Mouse (Mus musculus) forebrain, embryonic 16.5 days (tissue): ENCODE results near the gene Prkd3. TPM values are rescaled to one million over a fixed set of nuclear protein-coding genes. Genes with fewer than 3 reads are reported as not detected.
A peak's percentile ranks its signal among the peaks of the same experiment; 100 is the strongest.

ENCODE experiments used
- ATAC-seq: fragments of 200-750 bp; cut with Nextera tagmentation; 2 replicates; pipeline ENCODE4 v1.8.0; 2017; ENCODE audit warnings: mild to moderate bottlenecking, moderate library complexity
- H3K27ac ChIP-seq: fragments of 300-500 bp; sonication (generic); 2 replicates; pipeline ENCODE4 v1.5.1; 2014; ENCODE audit warnings: low read length, control low read depth
- H3K27me3 ChIP-seq: fragments of 300-500 bp; sonication (generic); replicated peaks from 2 replicates; pipeline ENCODE4 v1.6.1; 2014; ENCODE audit warnings: low read length; ENCODE audit not compliant: control insufficient read depth, insufficient read depth
- H3K36me3 ChIP-seq: fragments of 300-500 bp; sonication (generic); 2 replicates; pipeline ENCODE4 v1.6.1; 2014; ENCODE audit not compliant: control insufficient read depth, insufficient read depth
- H3K4me1 ChIP-seq: fragments of 300-500 bp; sonication (generic); replicated peaks from 2 replicates; pipeline ENCODE4 v1.6.1; 2014; ENCODE audit warnings: low read length; ENCODE audit not compliant: control insufficient read depth, insufficient read depth
- H3K4me2 ChIP-seq: fragments of 300-500 bp; sonication (generic); 2 replicates; pipeline ENCODE4 v1.6.1; 2014; ENCODE audit warnings: mild to moderate bottlenecking, low read length, control low read depth
- H3K4me3 ChIP-seq: fragments of 300-500 bp; sonication (generic); replicated peaks from 2 replicates; pipeline ENCODE4 v1.5.1; 2014; ENCODE audit warnings: mild to moderate bottlenecking, low read length, control low read depth
- H3K9ac ChIP-seq: fragments of 300-500 bp; sonication (generic); replicated peaks from 2 replicates; pipeline ENCODE4 v1.6.1; 2014; ENCODE audit warnings: low read depth, low read length, control low read depth
- H3K9me3 ChIP-seq: fragments of 300-500 bp; sonication (generic); 2 replicates; pipeline ENCODE4 v1.6.1; 2016; ENCODE audit warnings: low read length; ENCODE audit not compliant: control insufficient read depth
- WGBS: fragments of 180-500 bp; shearing (Covaris S2); extraction: QIAGEN DNeasy Blood & Tissue Kit; methylation state at CpG from one replicate; pipeline ENCODE4 v1.1.7; 2014; 5-methylcytosine and 5-hydroxymethylcytosine counted together
- polyA plus RNA-seq: library from polyadenylated mRNA; unstranded; fragments of >200 nt; fragmentation: Nextera tagmentation; extraction: Ambion mirVana; gene quantifications from 2 replicates; pipeline ENCODE4 v1.2.1, GENCODE M21; 2015

Gene Prkd3
- polyA plus RNA-seq, 1 experiment from 2014 or later = 27.0 TPM

DNA sequence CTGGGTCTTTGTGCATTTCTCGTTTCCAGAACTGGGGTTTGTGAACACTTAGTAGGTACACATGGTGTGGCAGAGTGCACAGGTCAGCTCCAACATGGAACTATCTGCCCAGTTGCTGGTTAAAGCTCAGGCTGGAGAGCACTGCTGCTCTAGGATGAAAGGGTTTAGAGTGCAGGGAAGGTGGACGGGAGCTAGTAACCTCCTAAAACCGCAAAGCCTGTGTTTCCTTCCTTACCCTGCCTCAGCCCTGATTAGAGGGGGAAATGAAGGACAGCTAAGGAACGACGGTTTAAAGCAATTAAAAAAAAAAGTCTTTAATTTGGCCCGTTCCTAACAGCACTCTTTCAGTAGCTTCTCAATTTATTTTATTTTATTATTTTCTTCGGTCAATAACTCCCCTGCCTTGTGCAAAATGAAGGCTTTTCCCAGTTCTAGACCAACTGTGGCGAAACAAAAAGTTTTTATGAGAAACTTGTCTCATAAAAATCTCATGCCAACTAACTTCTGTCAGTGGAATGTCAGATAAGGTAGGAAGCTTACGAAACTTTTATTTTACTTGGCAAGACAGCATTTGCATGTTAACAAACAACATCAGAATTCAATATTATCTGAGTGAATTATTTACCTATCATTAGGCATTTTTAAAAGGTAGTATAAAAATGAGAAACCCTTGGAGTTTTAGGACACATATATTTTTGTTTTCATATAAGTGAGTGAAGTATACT lies 28.2 kb downstream of the Prkd3 start:
- no peaks in the 10 kb centered on the region; the same call in none of the 2 replicates for H3K4me1 ChIP-seq
- H3K27me3 ChIP-seq = no peaks in the 10 kb centered on the region
- no peak overlapping the region for H3K27ac ChIP-seq
- no peak overlapping the region for H3K4me3 ChIP-seq
- no peak overlapping the region for H3K4me2 ChIP-seq
- 70% methylated on average over 9 of the region's 9 CpGs for WGBS
- H3K9me3 ChIP-seq = no peaks in the 10 kb centered on the region
- no peak overlapping the region for H3K9ac ChIP-seq
- ATAC-seq = no peak
- no peaks in the 10 kb centered on the region for H3K36me3 ChIP-seq

DNA sequence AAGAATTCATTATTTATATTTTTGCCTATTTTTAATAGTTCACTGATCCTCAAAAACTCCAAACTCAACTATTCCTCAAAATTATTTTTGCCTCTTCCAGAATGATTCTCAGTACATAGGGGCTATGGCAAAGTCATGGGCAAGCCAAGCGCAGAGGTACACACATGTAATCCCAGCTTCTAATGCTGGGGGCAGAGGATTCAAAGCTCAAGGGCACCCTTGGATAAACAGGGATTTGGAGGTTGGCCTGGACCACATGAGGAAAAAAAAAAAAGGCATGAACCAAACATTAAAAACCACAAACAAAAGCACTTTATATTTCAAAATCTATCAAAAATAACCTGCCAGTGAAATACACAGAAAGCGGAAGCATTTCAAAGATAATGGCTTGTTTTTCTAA lies 29.1 kb downstream of the Prkd3 start:
- Histone ChIP-seq H3K27ac (no peak overlapping the region), H3K36me3 (no peaks in the 10 kb centered on the region), H3K9me3 (no peaks in the 10 kb centered on the region), H3K4me2 (no peak overlapping the region), H3K4me3 (no peak overlapping the region), H3K27me3 (no peaks in the 10 kb centered on the region), H3K4me1 (no peaks in the 10 kb centered on the region; the same call in none of the 2 replicates), H3K9ac (no peak overlapping the region)
- ATAC-seq = no peak
- WGBS = 97% methylated on average over 2 of the region's 2 CpGs

DNA sequence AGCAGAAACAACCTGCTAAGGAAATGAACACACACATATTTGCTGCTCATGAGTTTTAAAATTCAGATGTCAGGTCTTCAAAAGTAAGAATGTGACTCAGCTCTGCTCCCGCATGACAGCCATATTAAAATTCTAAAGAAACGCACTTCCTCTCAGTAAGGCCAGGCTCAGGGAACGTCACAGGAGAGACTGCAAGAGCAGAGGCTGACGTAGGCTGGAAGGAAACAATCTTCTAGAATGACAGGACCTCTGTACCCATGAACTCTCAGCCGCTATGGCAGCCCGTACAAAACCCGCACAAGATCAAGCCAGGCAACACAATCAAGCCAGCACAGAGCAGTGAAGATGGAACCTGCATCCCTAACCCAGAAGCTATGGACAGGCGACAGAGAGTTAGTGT lies 31.6 kb downstream of the Prkd3 start:
- Histone ChIP-seq H3K27me3 (no peaks in the 10 kb centered on the region), H3K36me3 (no peaks in the 10 kb centered on the region), H3K9ac (no peak overlapping the region), H3K4me1 (no peaks in the 10 kb centered on the region), H3K4me3 (no peak overlapping the region), H3K9me3 (no peaks in the 10 kb centered on the region), H3K4me2 (no peak overlapping the region), H3K27ac (no peak overlapping the region)
- no peak for ATAC-seq
- 88% methylated on average over 8 of the region's 8 CpGs for WGBS

DNA sequence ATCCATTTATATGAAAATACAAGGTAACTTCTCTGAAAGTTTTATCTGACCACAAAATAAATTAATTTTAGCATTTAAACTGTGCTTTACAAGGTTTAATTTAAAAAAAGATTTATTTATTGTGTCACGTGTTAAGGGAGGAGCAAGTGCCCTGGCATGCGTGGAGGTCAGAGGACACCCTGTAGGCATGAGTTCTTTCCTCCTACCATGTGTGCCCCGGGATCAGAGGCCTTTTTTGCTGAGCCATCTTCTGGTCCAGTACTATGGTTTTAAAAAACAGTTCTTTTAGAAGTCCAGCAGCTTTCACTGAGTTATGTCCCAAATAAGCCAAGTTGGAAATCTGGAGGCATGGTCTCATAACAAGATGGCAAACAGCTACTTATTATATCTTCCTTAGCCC lies 36.9 kb downstream of the Prkd3 start:
- H3K9ac ChIP-seq = no peak overlapping the region
- H3K4me2 ChIP-seq = no peak overlapping the region
- no peak overlapping the region for H3K4me3 ChIP-seq
- no peaks in the 10 kb centered on the region for H3K9me3 ChIP-seq
- no peak overlapping the region for H3K27ac ChIP-seq
- H3K36me3 ChIP-seq = no peaks in the 10 kb centered on the region
- WGBS = 94% methylated on average over 3 of the region's 3 CpGs
- H3K4me1 ChIP-seq = no peaks in the 10 kb centered on the region
- H3K27me3 ChIP-seq = no peaks in the 10 kb centered on the region
- no peak for ATAC-seq

DNA sequence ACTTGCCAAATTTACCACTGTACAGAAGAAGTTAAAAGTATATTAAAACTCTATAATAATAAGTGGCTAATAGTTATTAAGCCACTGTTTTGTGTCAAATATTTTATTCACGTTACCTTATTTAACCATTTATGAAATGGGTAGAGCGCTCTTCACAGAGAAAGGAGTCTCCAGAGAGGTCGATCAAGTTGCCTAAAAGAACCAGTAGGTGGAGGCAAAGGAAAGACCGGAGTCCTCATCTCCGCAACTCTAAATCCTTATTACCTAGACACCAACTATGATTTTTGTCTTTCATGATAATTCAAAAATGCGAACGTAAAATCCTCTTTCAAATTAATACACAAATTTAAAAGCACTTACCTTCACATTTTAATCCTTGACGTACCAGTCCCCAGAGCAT lies 37.5 kb downstream of the Prkd3 start:
- Histone ChIP-seq H3K4me3 (no peak overlapping the region), H3K36me3 (no peaks in the 10 kb centered on the region), H3K4me1 (no peaks in the 10 kb centered on the region), H3K9ac (no peak overlapping the region), H3K9me3 (no peaks in the 10 kb centered on the region), H3K4me2 (no peak overlapping the region), H3K27ac (no peak overlapping the region), H3K27me3 (no peaks in the 10 kb centered on the region)
- WGBS = 93% methylated on average over 8 of the region's 8 CpGs
- no peak for ATAC-seq

DNA sequence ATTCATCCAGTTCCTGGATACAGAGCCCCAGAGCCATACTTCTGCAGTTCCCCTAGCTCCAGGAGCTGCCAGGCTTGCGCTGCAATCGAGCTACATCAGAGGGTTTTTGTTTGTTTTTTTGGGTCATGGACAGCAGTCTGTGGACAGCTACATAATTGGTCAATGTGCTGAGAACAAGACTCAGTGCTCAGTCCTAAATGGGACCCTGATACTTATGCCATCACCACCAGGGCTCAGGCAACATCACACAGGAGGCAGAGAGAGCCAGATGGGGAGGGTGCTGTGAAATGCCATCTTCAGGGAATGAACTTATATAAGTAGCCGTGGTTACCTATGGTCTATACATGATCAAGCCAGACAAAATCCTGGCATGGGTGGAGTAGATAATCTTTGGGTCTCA lies 52.1 kb downstream of the Prkd3 start:
- WGBS = 83% methylated on average over 3 of the region's 3 CpGs
- ATAC-seq = no peak
- H3K4me1 ChIP-seq = no peaks in the 10 kb centered on the region
- H3K27ac ChIP-seq = no peak overlapping the region
- H3K36me3 ChIP-seq = peaks cover 3% of the 10 kb centered on the region; the same call in 1 of the 2 replicates
- no peak overlapping the region for H3K9ac ChIP-seq
- no peaks in the 10 kb centered on the region for H3K9me3 ChIP-seq
- H3K4me2 ChIP-seq = no peak overlapping the region
- H3K27me3 ChIP-seq = no peaks in the 10 kb centered on the region
- no peak overlapping the region for H3K4me3 ChIP-seq

DNA sequence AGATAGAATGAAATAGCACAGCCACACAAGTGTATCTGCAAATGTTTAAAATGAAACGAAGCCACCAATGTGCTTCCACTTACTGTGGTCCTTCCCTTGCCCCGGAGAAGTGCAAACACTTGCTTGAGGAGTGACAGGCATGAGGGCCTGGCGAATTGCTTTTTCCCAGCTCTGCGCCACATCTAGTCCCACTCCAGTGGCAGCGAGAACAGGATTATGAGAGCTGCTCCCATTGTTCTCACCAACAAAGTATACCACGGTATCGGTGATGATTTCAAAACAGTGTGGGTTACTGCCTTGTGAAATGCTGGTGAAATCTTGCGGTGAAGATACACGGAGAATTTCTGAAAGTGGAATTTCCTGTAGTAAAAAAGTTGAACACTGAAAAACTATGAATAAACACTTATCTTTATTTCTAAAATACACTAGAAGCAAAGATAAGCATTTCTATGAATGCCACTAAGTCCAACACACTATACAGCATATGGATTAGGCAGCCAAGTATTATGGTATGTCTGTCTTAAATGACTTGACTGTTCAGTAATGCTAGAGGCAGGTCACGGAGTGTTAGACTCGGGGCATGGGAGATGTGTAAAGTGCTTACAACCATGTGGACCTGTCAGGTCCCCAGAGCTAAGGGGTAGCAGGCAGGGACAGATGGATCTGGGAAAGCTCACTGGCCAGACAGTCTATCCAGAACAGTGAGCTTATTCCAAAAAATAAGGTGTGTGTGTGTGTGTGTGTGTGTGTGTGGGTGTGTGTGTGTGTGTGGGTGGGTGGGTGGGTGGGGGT lies 54.3 kb downstream of the Prkd3 start:
- Histone ChIP-seq H3K4me1 (no peaks in the 10 kb centered on the region), H3K27ac (no peak overlapping the region), H3K36me3 (peaks cover 5% of the 10 kb centered on the region; the same call in 1 of the 2 replicates), H3K9me3 (no peaks in the 10 kb centered on the region), H3K9ac (no peak overlapping the region), H3K4me3 (no peak overlapping the region), H3K4me2 (no peak overlapping the region), H3K27me3 (no peaks in the 10 kb centered on the region)
- no peak for ATAC-seq
- 92% methylated on average over 11 of the region's 11 CpGs for WGBS

DNA sequence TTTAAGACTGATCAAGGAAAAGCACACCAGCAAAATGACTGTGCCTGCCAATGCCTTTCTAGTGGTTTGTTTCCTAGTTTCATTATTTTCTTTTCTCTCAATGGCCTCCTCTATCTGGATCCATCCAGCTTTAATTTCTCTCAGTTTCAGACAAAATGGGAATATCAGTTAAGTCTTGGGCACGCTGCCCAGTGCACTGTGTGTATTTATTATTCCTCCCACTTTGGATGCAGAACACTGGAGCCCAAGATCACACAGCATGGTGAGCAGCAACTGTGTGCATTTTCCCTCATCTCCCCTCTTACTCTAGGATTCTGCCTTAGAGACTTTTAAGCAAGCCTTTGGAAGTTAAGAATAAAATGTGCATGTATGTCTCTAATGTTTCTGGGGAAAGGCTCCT lies 56.2 kb downstream of the Prkd3 start:
- no peak overlapping the region for H3K4me2 ChIP-seq

DNA sequence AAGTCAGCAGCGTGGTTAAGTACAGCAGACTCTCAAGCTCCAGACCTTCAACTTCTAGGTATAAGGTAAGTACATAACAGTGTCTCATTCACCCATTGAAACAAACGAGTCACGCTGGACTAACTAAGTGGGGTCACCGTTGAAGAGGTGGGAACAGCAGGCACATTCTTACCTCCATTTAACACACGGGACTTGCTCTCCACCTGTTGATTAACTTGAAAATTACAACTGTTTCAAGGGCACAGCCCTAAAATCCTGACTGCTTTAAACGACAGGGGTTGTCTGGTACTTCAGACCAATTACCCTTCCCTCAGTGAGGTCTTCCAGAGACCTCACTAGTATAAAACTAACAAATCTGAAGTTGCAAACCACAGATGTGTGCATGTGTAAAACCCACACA lies 61.1 kb downstream of the Prkd3 start:
- ATAC-seq = no peak
- Histone ChIP-seq H3K9ac (no peak overlapping the region), H3K27ac (no peak overlapping the region), H3K4me2 (no peak overlapping the region), H3K9me3 (no peaks in the 10 kb centered on the region), H3K36me3 (peaks cover 19% of the 10 kb centered on the region), H3K27me3 (no peaks in the 10 kb centered on the region), H3K4me3 (no peak overlapping the region), H3K4me1 (no peaks in the 10 kb centered on the region)
- WGBS = 81% methylated on average over 6 of the region's 6 CpGs

More for the DNA sequence above, 56.2 kb downstream of the Prkd3 start:
- Histone ChIP-seq H3K9me3 (no peaks in the 10 kb centered on the region), H3K9ac (no peak overlapping the region), H3K4me3 (no peak overlapping the region), H3K4me1 (no peaks in the 10 kb centered on the region), H3K27me3 (no peaks in the 10 kb centered on the region), H3K36me3 (peaks cover 11% of the 10 kb centered on the region; the same call in 1 of the 2 replicates), H3K27ac (no peak overlapping the region)
- peak; percentile 79 for ATAC-seq
- WGBS = 46% methylated on average over 1 of the region's 1 CpGs
